Mouse (Mus musculus) cerebellum, adult 2 months (tissue): Measurements from ENCODE around the gene Hist1h3g. TPM values are rescaled to one million over a fixed set of nuclear protein-coding genes. Genes with fewer than 3 reads are reported as not detected.

ENCODE experiments used
- DNase-seq, 2 experiments: peaks; one replicate each; pipeline ENCODE4 v3.0.0; 2021
- H3K27ac ChIP-seq: fragments of 200-500 bp; 2 replicates; pipeline ENCODE4 v1.5.1; 2012; ENCODE audit warnings: low read length, control low read depth, inconsistent platforms; ENCODE audit not compliant: insufficient read depth
- H3K27me3 ChIP-seq: fragments of 200-500 bp; 2 replicates; pipeline ENCODE4 v1.6.1; 2012; ENCODE audit warnings: inconsistent platforms, mild to moderate bottlenecking, low read length, moderate library complexity; ENCODE audit not compliant: control insufficient read depth, insufficient read depth
- H3K4me1 ChIP-seq: fragments of 200-500 bp; 2 replicates; pipeline ENCODE4 v1.6.1; 2011; ENCODE audit warnings: low read length; ENCODE audit not compliant: control insufficient read depth, insufficient read depth
- H3K4me3 ChIP-seq: fragments of 200-500 bp; replicated peaks from 2 replicates; pipeline ENCODE3; 2011; ENCODE audit warnings: mild to moderate bottlenecking, low read depth, low read length, control low read depth; ENCODE audit not compliant: insufficient read depth
- CTCF ChIP-seq: fragments of 200-500 bp; IDR thresholded peaks from 2 replicates; pipeline ENCODE4 v1.5.1; 2011; ENCODE audit warnings: low read depth, mild to moderate bottlenecking, control low read depth, low read length, moderate library complexity, borderline replicate concordance; ENCODE audit not compliant: insufficient read depth
- POLR2A ChIP-seq: fragments of 200-500 bp; IDR thresholded peaks from 2 replicates; pipeline ENCODE4 v1.6.1; 2011; ENCODE audit warnings: low read length, control low read depth, borderline replicate concordance; ENCODE audit not compliant: insufficient read depth
- WGBS: fragments of 180-500 bp; shearing (Covaris S2); methylation state at CpG from one replicate; pipeline ENCODE4 v1.1.7; 2018; 5-methylcytosine and 5-hydroxymethylcytosine counted together
- polyA plus RNA-seq: library from polyadenylated mRNA; depleted of rRNA; stranded (reverse); fragments of >200 nt; gene quantifications from 2 replicates; pipeline ENCODE4 v1.2.3, GENCODE M21; 2012

The Hist1h3g gene
- polyA plus RNA-seq, 1 experiment: not detected

DNA sequence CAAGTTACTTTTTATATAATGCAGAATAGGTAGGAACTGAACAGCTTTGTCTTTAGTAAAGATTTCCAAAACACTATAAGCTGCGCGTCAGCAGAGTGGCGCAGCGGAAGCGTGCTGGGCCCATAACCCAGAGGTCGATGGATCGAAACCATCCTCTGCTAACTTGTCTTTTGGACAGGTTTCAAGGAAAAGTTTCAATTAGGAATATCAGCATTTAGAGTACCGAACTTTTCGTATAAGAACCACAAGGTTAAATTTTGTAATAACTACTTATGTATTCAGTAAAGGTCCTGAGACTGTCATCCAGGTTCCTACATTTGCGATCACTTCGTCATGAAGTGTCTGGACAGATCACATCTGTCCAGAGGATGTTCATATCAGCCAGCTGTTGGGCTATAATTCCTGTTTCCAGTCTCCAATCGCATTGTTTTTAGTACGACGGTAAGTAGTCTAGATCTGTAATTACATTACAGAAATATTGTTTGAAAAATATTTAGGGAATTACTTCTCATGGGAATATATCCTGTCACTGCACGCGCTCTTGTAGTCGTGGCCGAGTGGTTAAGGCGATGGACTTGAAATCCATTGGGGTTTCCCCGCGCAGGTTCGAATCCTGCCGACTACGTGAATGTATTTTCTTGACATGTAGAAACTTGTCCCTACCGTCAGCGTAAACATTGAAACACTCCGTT is 17.5 kb upstream of the Hist1h3g start:
- Histone ChIP-seq H3K4me3 (peak overlapping the region; percentile 63), H3K27ac (no peak overlapping the region), H3K4me1 (no peaks in the 10 kb centered on the region), H3K27me3 (no peaks in the 10 kb centered on the region)
- WGBS: under 1% methylated on average over 27 of the region's 27 CpGs
- peak; percentile 83 to 92 for DNase-seq
- TF ChIP-seq CTCF: no peak

DNA sequence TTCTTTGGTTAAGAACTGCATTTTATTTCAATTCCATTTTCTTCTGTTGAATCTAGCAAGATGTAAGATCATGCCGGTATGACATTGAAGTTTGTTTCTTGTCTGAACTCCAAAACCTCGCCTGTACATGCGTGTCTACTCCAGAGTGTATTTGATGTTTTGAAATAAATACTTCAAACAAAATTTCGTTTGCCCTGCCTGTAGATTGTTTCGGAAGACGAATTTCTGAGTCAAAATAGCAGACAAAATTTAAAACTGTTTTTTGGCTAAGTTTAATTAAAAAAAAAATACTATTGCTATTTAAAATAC is 17.0 kb upstream of the Hist1h3g start:
- H3K27ac ChIP-seq: no peak overlapping the region
- no peak for TF ChIP-seq POLR2A
- no peak for TF ChIP-seq CTCF
- no peak for DNase-seq
- peak overlapping the region; percentile 48 for H3K4me3 ChIP-seq
- H3K4me1 ChIP-seq: no peaks in the 10 kb centered on the region
- no peaks in the 10 kb centered on the region for H3K27me3 ChIP-seq
- WGBS: under 1% methylated on average over 6 of the region's 6 CpGs

DNA sequence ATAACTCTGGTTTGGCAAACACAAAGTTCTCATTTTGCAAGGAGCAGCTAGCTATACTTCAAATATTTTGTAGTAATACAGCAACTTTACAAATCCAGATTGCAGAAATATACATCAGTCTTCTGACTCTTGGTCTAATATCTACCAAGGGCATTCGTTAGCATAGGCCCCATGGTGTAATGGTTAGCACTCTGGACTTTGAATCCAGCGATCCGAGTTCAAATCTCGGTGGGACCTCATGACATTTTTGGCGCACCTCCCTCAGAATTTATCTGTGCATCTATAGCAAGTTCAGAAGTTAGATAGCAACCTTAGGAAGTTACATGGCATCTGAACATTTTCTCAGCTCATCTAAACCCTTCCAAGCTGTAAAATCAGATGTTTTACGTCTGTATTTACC is 16.3 kb upstream of the Hist1h3g start:
- 0% methylated on average over 6 of the region's 6 CpGs for WGBS

DNA sequence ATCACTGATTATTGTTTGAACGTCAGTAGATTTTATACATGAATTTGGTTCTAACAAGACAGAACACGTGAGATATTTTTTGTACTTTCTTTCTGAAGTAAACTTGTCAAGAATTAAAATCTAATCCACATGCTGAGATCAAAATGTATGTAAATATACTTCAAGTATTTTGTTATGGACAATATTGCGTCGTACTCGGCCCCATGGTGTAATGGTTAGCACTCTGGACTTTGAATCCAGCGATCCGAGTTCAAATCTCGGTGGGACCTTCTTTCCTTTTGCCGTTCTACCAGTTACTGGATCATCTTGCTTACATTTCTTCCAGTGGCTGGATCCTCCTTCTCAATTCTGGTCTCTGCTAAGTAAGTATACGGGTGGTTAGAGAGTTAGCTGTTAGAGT is 15.8 kb upstream of the Hist1h3g start:
- Histone ChIP-seq H3K27ac (no peak overlapping the region), H3K27me3 (no peaks in the 10 kb centered on the region), H3K4me3 (peak overlapping the region; percentile 42), H3K4me1 (no peaks in the 10 kb centered on the region)
- peak; percentile 76 to 79 for DNase-seq
- WGBS: 2% methylated on average over 10 of the region's 10 CpGs
- no peak for TF ChIP-seq CTCF
- TF ChIP-seq POLR2A: no peak

More for the DNA sequence above, 16.3 kb upstream of the Hist1h3g start:
- Histone ChIP-seq H3K27me3 (no peaks in the 10 kb centered on the region), H3K4me1 (no peaks in the 10 kb centered on the region), H3K4me3 (peak overlapping the region; percentile 18), H3K27ac (no peak overlapping the region)
- peak; percentile 75 to 81 for DNase-seq
- no peak for TF ChIP-seq CTCF

DNA sequence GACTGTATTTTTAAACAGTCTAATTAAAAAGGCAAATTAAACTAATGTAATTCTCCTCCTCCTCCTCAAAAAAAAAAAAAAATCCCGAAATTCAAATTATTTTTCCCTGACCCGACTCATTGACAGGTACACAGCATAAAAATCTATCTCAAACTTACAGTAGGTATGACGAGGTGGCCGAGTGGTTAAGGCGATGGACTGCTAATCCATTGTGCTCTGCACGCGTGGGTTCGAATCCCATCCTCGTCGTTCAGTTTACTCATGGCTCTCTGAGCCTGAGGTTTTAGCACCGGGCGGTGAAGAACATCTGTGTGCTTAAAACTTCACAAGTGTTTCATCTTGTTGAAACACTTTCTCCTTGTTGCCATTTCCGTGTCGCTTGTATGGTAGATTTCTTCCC is 13.5 kb upstream of the Hist1h3g start:
- Histone ChIP-seq H3K27me3 (no peaks in the 10 kb centered on the region), H3K4me3 (no peak overlapping the region), H3K4me1 (no peaks in the 10 kb centered on the region), H3K27ac (no peak overlapping the region)
- no peak for TF ChIP-seq CTCF
- no peak for TF ChIP-seq POLR2A
- 5% methylated on average over 14 of the region's 14 CpGs for WGBS
- peak; percentile 73 to 77 for DNase-seq

DNA sequence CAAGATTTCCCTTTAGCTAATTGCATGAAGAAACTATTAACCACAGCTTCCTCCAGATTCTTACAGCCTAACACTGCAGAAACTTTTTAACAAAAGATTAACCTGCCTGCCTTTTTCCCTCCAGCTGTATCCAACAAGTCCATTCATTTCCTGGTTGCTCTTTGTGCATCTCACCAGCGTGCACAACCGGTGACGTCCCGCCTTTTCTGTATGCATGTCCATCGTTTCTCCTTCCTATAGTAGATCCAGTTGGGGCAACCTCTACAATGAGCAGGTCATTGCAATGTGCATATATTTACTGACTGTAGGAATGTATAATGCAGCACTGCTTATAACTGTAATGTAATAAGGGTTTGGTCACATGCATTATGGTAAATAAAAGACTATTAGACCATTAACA is 11.2 kb upstream of the Hist1h3g start:
- Histone ChIP-seq H3K4me1 (no peaks in the 10 kb centered on the region), H3K27ac (no peak overlapping the region), H3K27me3 (no peaks in the 10 kb centered on the region), H3K4me3 (no peak overlapping the region)
- no peak for TF ChIP-seq POLR2A
- no peak for TF ChIP-seq CTCF
- no peak for DNase-seq
- 48% methylated on average over 5 of the region's 5 CpGs for WGBS

DNA sequence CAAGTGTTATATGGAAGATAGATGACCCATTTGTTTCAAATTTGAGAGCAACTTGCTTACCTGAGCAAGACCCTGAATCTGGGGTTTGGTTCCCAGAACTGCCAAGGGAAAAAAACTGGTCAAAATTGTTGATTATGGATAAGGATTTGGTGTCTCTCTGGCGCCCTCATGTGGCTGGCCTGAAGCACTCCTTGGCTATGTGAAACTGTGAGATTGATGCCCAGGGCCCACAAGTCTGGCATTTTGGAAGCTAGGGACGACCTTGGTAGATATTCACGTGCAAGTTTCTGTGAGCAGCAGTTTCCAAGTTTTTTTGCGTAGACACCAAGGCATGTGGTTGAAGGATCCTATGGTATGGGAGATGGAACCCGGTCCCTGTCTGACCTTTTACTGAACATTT is 10.6 kb upstream of the Hist1h3g start:
- 6% methylated on average over 5 of the region's 5 CpGs for WGBS

DNA sequence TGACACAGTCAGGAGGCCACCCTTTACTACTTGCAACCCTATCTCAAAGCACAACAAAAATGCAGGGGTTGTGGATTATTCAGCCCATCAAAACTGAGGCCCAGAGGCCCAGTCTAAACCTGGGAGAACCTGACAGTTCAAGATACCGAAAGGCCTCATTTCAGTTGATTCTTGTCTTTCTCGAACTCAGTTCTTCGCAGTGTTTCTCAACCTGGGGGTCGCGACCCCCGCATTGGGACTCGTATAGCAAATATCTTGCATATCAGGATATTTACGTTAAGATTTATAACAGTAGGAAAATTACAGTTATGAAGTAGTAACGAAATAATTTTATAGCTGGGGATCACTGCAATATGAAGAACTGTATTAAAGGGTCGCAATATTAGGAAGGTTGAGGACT is 9.3 kb upstream of the Hist1h3g start:
- 7% methylated on average over 10 of the region's 10 CpGs for WGBS
- no peaks in the 10 kb centered on the region for H3K27me3 ChIP-seq

More for the DNA sequence above, 10.6 kb upstream of the Hist1h3g start:
- Histone ChIP-seq H3K4me1 (no peaks in the 10 kb centered on the region), H3K4me3 (no peak overlapping the region), H3K27ac (no peak overlapping the region), H3K27me3 (no peaks in the 10 kb centered on the region)
- TF ChIP-seq POLR2A (no peak), CTCF (peak; percentile 85)
- DNase-seq: peak; percentile 69 to 71

More for the DNA sequence above, 9.3 kb upstream of the Hist1h3g start:
- H3K27ac ChIP-seq: no peak overlapping the region
- no peak for DNase-seq
- no peaks in the 10 kb centered on the region for H3K4me1 ChIP-seq
- H3K4me3 ChIP-seq: no peak overlapping the region
- TF ChIP-seq POLR2A (no peak), CTCF (no peak)
